18 mouse cellular contexts compared by ENCODE assay signal in the genomic region with DNA sequence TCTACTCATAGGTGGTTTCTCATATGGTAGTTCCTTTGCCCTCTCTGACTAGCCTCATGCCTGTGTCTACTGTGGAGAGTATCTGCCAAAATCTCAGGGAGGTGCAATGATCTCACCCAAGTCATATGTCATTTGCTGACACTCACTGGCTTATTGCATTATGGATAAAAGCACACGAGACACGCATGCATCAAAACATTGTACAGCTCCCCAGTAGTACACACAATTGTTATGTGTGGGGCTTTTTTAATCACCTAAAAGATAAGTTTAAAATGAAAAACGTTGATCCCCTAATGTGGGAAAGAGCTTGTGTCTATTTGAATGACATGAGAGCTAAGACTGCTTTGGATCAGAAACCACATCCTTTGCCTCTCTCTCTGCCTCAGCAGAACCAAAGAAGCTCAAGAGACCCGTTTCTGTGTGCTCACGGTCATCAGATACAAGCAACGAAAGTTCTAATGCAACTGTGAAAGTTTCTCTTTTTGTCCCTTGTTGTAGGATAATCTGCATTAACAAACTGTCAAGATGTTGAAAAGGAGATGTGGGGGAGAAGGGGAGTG. TPM values are rescaled to one million over a fixed set of nuclear protein-coding genes. Genes with fewer than 3 reads are reported as not detected.
DNase-seq lines count a peak whose midpoint lies in the region; ATAC-seq lines count a peak whose summit lies in the region.
"Had no signal": no experiment of that assay in that cellular context is flagged by ENCODE, and none has a peak within 500 bp of the region (broad histone marks: within the 10 kb centered on the region; RNA-seq: fewer than 3 reads in every experiment).

No protein-coding gene starts in this region.

- intact Hi-C loops in heart, postnatal 25 days (cut with DNase I) = no loop called here

- peak; percentile 48 for ATAC-seq in activated CD4-positive, CD25-positive, alpha-beta regulatory T cell, adult 4 months
- ATAC-seq: forebrain, embryonic 14.5 days; forebrain, postnatal 0 days; intestine, embryonic 16.5 days had no signal

- peak; percentile 49 for DNase-seq in thymus, postnatal 0 days (ENCODE audit: low spot score)
- DNase-seq in thymus, postnatal 10 days (ENCODE audit: low spot score in 2 of 2) = no peak
- peak; percentile 71 for DNase-seq in naive thymus-derived CD4-positive, alpha-beta T cell, adult 2 months (ENCODE audit: low read depth)
- DNase-seq in heart, postnatal 25 days (ENCODE audit: low spot score) = no peak
- no peak for DNase-seq in spleen, adult 18-20 months
- DNase-seq: adrenal gland, adult 2 months; adrenal gland, postnatal 25 days; cerebellum, adult 11-12 months; cerebellum, adult 8-10 months; cerebellum, postnatal 14 days; forebrain, postnatal 0 days; gastrocnemius, postnatal 25 days; heart, adult 18-20 months; heart, postnatal 14 days; kidney, adult 18-20 months had no signal

RNA-seq across cellular contexts. Expression of a gene that starts 6.5 kb away (rescaled TPM):
- polyA plus RNA-seq in thymus, postnatal 0 days (2015; fragmentation: Nextera tagmentation; extraction: Ambion mirVana) = 1.6 and 1.7 TPM in 2 replicates
- polyA plus RNA-seq in activated CD4-positive, CD25-positive, alpha-beta regulatory T cell, adult 4 months (2017; shearing (Covaris generic)) = 10 to 100 TPM; 23.8 to 26.4 TPM
- 1 to 10 TPM in 1 of 2 experiments, under 1 TPM in 1; 0.99 to 1.3 TPM for total RNA-seq in heart, postnatal 25 days (2021)

Comparison
In these comparisons a context has a peak if more than half of its experiments do, and no peak if none do; other contexts are left out.
1. DNase-seq: peak in thymus, postnatal 0 days (single experiment) and naive thymus-derived CD4-positive, alpha-beta T cell, adult 2 months (single experiment); none in thymus, postnatal 10 days (0 of 2), heart, postnatal 25 days (single experiment) and spleen, adult 18-20 months (0 of 2).